Mouse (Mus musculus): Measurements from ENCODE around the gene Olfr747.

DNA sequence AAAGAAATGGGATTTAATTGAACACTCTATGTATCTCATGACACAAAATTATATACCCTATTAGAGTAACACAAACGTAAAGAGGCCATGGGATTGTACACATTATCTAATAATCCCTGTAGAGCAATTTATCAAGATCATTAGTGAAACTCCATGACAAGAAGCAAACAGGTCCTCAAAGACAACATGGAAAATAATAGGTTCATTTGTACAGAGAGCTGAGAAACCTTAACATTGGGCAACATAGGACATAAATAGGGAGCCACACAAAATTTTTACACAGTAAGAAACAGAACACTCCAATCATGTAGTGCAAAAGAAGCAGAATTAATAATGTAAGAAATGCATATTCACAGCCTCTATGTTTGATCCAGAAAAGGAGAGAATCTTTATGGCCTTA lies 14.1 kb upstream of the Olfr747 start, which contains the start of gene Olfr748:
- no peak for TF ChIP-seq CTCF (IDR thresholded peaks at IDR 0.05; ENCODE audit: extremely low read depth, insufficient read depth, low read length)
- no peak for TF ChIP-seq POLR2A (IDR thresholded peaks at IDR 0.05; ENCODE audit: extremely low read depth, insufficient read depth, low read length)
